Mouse (Mus musculus) gastrocnemius, postnatal 14 days (tissue): ENCODE measurements around the gene Eqtn. TPM values are rescaled to one million over a fixed set of nuclear protein-coding genes. Genes with fewer than 3 reads are reported as not detected.

ENCODE experiments used
- DNase-seq: peaks from one replicate; pipeline ENCODE4 v3.0.0; 2021; ENCODE audit warnings: mixed read lengths
- intact Hi-C: fragments of 180-260 bp; cut with DNase I; formaldehyde crosslinking; loops from one replicate; pipeline ENCODE4 v1.15.1; 2025; ENCODE audit warnings: low total_unique reads
- long read RNA-seq, 2 experiments: library from polyadenylated mRNA; stranded (forward); transcript quantifications; one replicate each; pipeline ENCODE4 v2.0.0; 2021
- total RNA-seq, 2 experiments: library from RNA; stranded (reverse); gene quantifications; 2 replicates each; pipeline ENCODE4 v1.2.3; 2021

Eqtn gene
- under 1 TPM; 0.18 to 0.47 TPM for total RNA-seq
- long read RNA-seq, experiment 1, result 0 reads
- long read RNA-seq, experiment 2, result 0 reads

GRCm38 (mm10) chr4:94928743-94929142 lies at the start of gene Eqtn:
Gene Eqtn (minus strand): TSS chr4:94928843.
- DNase-seq, result no peak
- intact Hi-C loops, result no loop called here

GRCm38 (mm10) chr4:94973321-94973720 lies 44.7 kb upstream of the Eqtn start:
- no peak for DNase-seq
- intact Hi-C loops, result no loop called here

GRCm38 (mm10) chr4:94952773-94953172 lies 24.1 kb upstream of the Eqtn start:
- intact Hi-C loops, result no loop called here
- no peak for DNase-seq

GRCm38 (mm10) chr4:94941221-94941855 lies 12.7 kb upstream of the Eqtn start:
- intact Hi-C loops, result no loop called here
- DNase-seq, result no peak

- DNase-seq, result no peak
- intact Hi-C loops, result loop anchor here (5.0 kb wide), 1 partner anchor 234 kb away; no protein-coding TSS in a partner anchor
These were observed 26.9 kb downstream of the Eqtn start for GRCm38 (mm10) chr4:94901780-94902179.

- intact Hi-C loops, result loop anchor here (5.0 kb wide), 1 partner anchor 233 kb away; no protein-coding TSS in a partner anchor
- DNase-seq, result no peak
These were observed 27.9 kb downstream of the Eqtn start for GRCm38 (mm10) chr4:94900744-94901143.

Other genes with a start within 250 kb of the Eqtn start
- gene Tek, start 189.6 kb downstream of the Eqtn start, total RNA-seq, result 10 to 100 TPM; 22.5 to 25.3 TPM
- 1 to 10 TPM; 8.5 to 9.0 TPM for gene Mysm1, start 50.3 kb upstream of the Eqtn start, total RNA-seq
- 10 to 100 TPM; 37.6 to 54.8 TPM for gene Jun, start 123.4 kb upstream of the Eqtn start, total RNA-seq